Mouse (Mus musculus) CD4-positive helper T cell, adult 2 months (primary cell): ENCODE measurements around the gene Lsm2.
A peak's percentile ranks its signal among the peaks of the same experiment; 100 is the strongest.
"Not testable (repeated sequence)": the region's sequence is repeated elsewhere in the genome, so short reads cannot be mapped to it uniquely, and the experiment has no call there.

Source experiments
- DNase-seq: peaks from one replicate; pipeline ENCODE4 v3.0.0-alpha.2; 2012; ENCODE audit warnings: low read depth, missing footprints, low spot score

Lsm2 gene

GRCm38 (mm10) chr17:34984218-34984617, 2.6 kb downstream of the Lsm2 start:
- peak; percentile 70 for DNase-seq

GRCm38 (mm10) chr17:34994751-34995150, 13.1 kb downstream of the Lsm2 start:
- no peak for DNase-seq

- not testable (repeated sequence) for DNase-seq
Measured at GRCm38 (mm10) chr17:34995192-34995591, 13.5 kb downstream of the Lsm2 start.

- DNase-seq: not testable (repeated sequence)
Measured at GRCm38 (mm10) chr17:34995927-34996326, 14.3 kb downstream of the Lsm2 start.

- no peak for DNase-seq
Measured at GRCm38 (mm10) chr17:34996411-34997141, 14.9 kb downstream of the Lsm2 start.

- no peak for DNase-seq
Measured at GRCm38 (mm10) chr17:34997142-34997483, 15.5 kb downstream of the Lsm2 start.

GRCm38 (mm10) chr17:34998526-34999430, 17.1 kb downstream of the Lsm2 start:
- no peak for DNase-seq

- peak; percentile 62 for DNase-seq
Measured at GRCm38 (mm10) chr17:34999871-35000716, 18.4 kb downstream of the Lsm2 start.

- DNase-seq: peak; percentile 89
Measured at GRCm38 (mm10) chr17:35000717-35001451, 19.2 kb downstream of the Lsm2 start, which contains the start of gene Vars. Vars (plus strand) TSS chr17:35000987.

- DNase-seq: peak; percentile 81
Measured at GRCm38 (mm10) chr17:35001452-35002152, 19.9 kb downstream of the Lsm2 start.

- DNase-seq: peak; percentile 51
Measured at GRCm38 (mm10) chr17:35002153-35002865, 20.6 kb downstream of the Lsm2 start.

- DNase-seq: no peak
Measured at GRCm38 (mm10) chr17:35003022-35003838, 21.6 kb downstream of the Lsm2 start.

GRCm38 (mm10) chr17:35004075-35004717, 22.5 kb downstream of the Lsm2 start:
- DNase-seq: no peak

GRCm38 (mm10) chr17:35005158-35005557, 23.5 kb downstream of the Lsm2 start:
- no peak for DNase-seq

- DNase-seq: not testable (repeated sequence)
Measured at GRCm38 (mm10) chr17:35005902-35006301, 24.2 kb downstream of the Lsm2 start.

- DNase-seq: no peak
Measured at GRCm38 (mm10) chr17:35007387-35007991, 25.8 kb downstream of the Lsm2 start.

GRCm38 (mm10) chr17:35009586-35009985, 27.9 kb downstream of the Lsm2 start:
- DNase-seq: no peak

- no peak for DNase-seq
Measured at GRCm38 (mm10) chr17:35011440-35011839, 29.8 kb downstream of the Lsm2 start.
